Mouse (Mus musculus) heart, embryonic 10.5 days (tissue): ENCODE results near the gene Sqstm1. TPM values are rescaled to one million over a fixed set of nuclear protein-coding genes. Genes with fewer than 3 reads are reported as not detected.
A peak's percentile ranks its signal among the peaks of the same experiment; 100 is the strongest.

Experiments used
- DNase-seq: peaks from one replicate; pipeline ENCODE4 v3.0.0-alpha.2; 2017; ENCODE audit warnings: low spot score
- H3K27ac ChIP-seq: fragments of 300-500 bp; sonication (generic); 2 replicates; pipeline ENCODE4 v1.5.1; 2016; ENCODE audit warnings: mild to moderate bottlenecking
- H3K27me3 ChIP-seq: fragments of 300-500 bp; sonication (generic); 2 replicates; pipeline ENCODE4 v1.6.1; 2016; ENCODE audit warnings: mild to moderate bottlenecking; ENCODE audit not compliant: poor library complexity, insufficient read depth, severe bottlenecking
- H3K36me3 ChIP-seq: fragments of 300-500 bp; sonication (generic); 2 replicates; pipeline ENCODE4 v1.6.1; 2016; ENCODE audit warnings: mild to moderate bottlenecking, moderate library complexity
- H3K4me1 ChIP-seq: fragments of 300-500 bp; sonication (generic); 2 replicates; pipeline ENCODE4 v1.6.1; 2016; ENCODE audit warnings: mild to moderate bottlenecking
- H3K4me3 ChIP-seq: fragments of 300-500 bp; sonication (generic); 2 replicates; pipeline ENCODE4 v1.5.1; 2016; ENCODE audit warnings: mild to moderate bottlenecking, moderate library complexity
- H3K9me3 ChIP-seq: fragments of 300-500 bp; sonication (generic); 2 replicates; pipeline ENCODE4 v1.6.1; 2016; ENCODE audit warnings: mild to moderate bottlenecking, moderate library complexity
- WGBS: fragments of 180-500 bp; shearing (Covaris S2); methylation state at CpG from one replicate; pipeline ENCODE4 v1.1.7; 2016; 5-methylcytosine and 5-hydroxymethylcytosine counted together
- polyA plus RNA-seq: library from polyadenylated mRNA; unstranded; fragments of >200 nt; fragmentation: Nextera tagmentation; extraction: Ambion mirVana; gene quantifications from 2 replicates; pipeline ENCODE4 v1.2.1, GENCODE M21; 2016

Gene Sqstm1
- polyA plus RNA-seq: 193 TPM in 2 replicates

DNA sequence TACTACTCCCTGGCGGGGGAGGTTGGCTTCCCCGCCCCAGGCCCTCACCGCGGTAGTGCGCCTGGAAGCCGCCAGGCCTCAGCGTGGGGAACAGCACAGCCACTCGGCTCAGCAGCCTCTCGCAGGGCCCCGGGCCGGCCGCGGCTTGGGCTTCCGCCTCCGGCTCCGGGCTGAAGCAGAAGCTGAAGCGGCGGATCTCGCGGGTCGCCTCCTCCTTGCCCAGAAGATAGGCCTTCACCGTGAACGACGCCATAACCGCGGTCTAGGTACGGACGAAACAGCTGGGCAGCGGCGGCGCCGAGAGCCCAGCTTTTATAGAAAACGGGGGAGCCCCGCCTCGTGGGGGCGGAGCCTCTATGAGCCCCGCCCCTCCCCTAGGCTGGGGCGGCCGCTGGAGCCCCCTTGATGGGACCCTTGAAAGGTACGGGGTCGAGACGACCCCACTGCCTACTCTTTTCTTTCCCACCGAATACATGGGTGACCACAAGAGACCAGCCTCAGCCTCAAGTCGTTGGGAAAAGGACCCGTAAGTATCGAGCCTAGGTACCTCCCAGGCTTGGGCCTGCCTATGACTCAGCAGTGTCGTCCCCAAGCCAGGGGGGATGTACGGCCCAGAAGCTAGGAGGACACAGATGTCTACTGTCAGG lies at the start of gene Sqstm1, which contains the start of gene Mgat4b:
Gene Sqstm1, minus strand, starts transcription at position 323 of the 647 bp plus-strand sequence.
Gene Mgat4b, plus strand, starts transcription at position 386 of the 647 bp plus-strand sequence.
- peak within 1 kb of the TSS; percentile 99 for H3K27ac ChIP-seq
- under 1% methylated on average over 48 of the region's 48 CpGs for WGBS
- DNase-seq: peak; percentile 92
- peak within 1 kb of the TSS; percentile 96 for H3K4me3 ChIP-seq
- peaks cover 31% of the 10 kb centered on the region for H3K36me3 ChIP-seq
- no peaks in the 10 kb centered on the region for H3K9me3 ChIP-seq
- H3K4me1 ChIP-seq: peaks cover 31% of the 10 kb centered on the region
- H3K27me3 ChIP-seq: no peaks in the 10 kb centered on the region

DNA sequence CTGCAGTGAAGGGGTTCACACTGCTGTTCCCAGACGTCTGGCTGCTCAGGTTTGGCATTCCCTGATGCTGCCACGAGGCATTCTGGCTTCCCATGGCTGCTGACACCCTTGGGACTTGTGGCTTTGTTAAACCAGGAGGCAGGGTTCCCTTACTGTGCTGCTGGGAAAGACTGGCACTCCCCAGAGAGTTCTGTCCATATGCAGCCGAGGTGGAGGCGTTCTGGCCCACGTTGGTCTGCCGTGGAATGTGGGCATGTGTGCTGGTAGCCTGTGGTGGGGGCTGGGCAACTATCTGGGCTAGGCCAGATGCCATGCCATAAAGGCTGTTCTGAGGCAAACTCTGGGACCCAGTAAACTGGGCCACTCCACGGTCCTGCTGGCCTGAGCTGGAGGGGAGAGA lies 47.7 kb upstream of the Sqstm1 start:
- WGBS: 82% methylated on average over 7 of the region's 7 CpGs
- Histone ChIP-seq H3K36me3 (peaks cover 73% of the 10 kb centered on the region), H3K4me1 (peaks cover 10% of the 10 kb centered on the region), H3K9me3 (no peaks in the 10 kb centered on the region), H3K27me3 (no peaks in the 10 kb centered on the region), H3K27ac (no peak overlapping the region), H3K4me3 (no peak overlapping the region)
- no peak for DNase-seq

DNA sequence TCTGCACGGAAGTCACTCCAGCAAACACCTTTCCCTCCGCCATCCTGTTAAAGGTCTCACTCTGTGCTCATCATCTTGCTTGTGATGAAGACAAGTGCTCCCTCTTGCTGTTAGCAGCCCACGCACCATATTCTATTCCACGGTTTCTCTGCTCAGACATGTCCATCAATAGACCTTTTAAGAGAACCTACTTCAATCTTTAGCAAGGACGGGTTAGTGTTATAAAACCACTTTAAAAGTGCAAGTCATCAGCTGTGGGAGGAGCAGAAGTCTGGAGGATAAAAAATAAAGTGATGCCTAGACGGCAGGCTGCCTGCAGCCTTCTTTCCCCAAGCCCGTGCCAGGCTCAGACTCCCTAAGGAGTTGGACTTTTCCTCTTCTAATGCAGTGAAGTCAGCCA lies 46.0 kb upstream of the Sqstm1 start:
- no peak overlapping the region for H3K4me3 ChIP-seq
- 86% methylated on average over 7 of the region's 7 CpGs for whole genome bisulfite sequencing
- H3K9me3 ChIP-seq: no peaks in the 10 kb centered on the region
- H3K27ac ChIP-seq: no peak overlapping the region
- no peak for DNase-seq
- peaks cover 27% of the 10 kb centered on the region for H3K4me1 ChIP-seq
- H3K27me3 ChIP-seq: no peaks in the 10 kb centered on the region
- peaks cover 57% of the 10 kb centered on the region for H3K36me3 ChIP-seq

DNA sequence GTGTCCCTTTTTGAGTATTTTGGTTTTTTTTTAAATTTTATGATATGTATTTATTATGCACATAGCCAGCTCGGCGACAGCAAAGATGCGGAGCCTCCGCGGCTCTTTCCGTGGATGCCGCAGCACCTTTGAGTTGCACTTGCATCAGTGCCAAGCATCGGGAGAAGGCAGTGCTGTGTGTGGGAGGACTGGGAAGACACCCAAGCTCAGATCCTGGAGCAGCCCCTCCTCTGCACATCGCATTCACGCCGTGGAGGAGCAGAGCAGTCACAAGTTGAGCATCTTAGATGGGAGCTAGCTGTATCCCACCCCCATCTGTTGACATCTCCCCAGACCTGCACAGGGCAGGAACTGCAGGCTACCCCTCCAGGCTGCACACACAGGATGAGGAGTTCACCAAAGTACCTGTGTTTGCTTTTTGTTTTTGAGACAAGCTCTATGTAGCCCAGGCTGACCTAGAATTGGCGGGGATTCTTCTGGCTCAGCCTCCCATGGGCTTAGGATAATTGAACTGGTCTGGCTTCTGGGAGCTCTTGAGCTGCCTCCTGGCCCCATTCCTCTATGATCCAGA lies 43.5 kb upstream of the Sqstm1 start:
- no peaks in the 10 kb centered on the region for H3K9me3 ChIP-seq
- no peak for DNase-seq
- H3K27ac ChIP-seq: no peak overlapping the region
- peaks cover 31% of the 10 kb centered on the region for H3K36me3 ChIP-seq
- 84% methylated on average over 12 of the region's 12 CpGs for WGBS
- H3K4me1 ChIP-seq: peaks cover 28% of the 10 kb centered on the region
- H3K27me3 ChIP-seq: no peaks in the 10 kb centered on the region
- H3K4me3 ChIP-seq: no peak overlapping the region

DNA sequence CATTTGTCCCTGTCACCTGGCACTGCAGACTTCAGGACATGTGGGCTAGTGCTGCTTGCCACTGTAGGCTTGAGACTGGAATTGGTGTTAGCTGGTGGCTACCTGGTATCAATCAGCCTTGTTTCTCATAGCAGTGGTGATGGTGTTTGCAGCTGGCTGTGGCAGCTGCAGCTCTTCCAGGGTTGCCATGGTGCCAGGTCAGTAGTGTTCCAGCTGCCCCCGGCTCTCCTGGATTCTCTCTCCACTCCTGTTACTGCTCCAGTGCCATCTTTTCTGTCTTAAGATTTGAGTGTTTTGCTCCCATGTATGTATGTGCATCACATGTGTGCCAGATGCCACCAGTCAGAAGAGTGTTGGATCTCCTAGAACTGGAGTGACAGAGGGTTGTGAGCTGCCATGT lies 42.8 kb upstream of the Sqstm1 start:
- no peak for DNase-seq

DNA sequence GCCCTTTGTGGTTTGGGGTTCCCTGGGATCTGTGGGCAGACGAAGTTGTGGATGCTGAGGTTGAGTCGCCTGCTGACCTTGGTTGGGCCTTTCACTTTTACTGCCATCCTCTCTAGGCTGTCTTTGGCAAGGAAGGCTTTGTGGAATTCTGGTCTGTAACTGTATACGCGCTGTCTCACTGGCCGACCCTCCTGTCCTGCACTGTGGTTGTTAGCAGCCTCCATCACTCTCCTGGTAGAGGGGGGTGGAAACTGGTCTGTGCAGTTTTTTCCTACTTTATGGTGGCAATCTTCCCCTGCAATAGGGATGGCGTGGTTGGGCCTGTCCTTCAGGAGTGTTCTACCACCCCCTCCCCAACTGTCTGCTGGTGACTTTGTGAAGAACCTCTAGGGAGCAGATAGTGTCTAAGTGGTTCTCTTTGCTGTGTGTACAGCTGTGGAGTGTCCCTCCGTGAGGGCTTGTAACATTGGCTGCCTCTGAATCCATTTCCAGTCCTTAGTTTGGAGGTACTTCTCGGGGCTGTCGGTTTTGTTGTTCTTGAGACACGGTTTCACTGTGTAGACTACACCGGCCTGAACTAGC lies 42.1 kb upstream of the Sqstm1 start:
- peak overlapping the region; percentile 69 for H3K27ac ChIP-seq
- peaks cover 19% of the 10 kb centered on the region for H3K36me3 ChIP-seq
- peaks cover 28% of the 10 kb centered on the region for H3K4me1 ChIP-seq
- whole genome bisulfite sequencing: 56% methylated on average over 11 of the region's 11 CpGs
- no peaks in the 10 kb centered on the region for H3K27me3 ChIP-seq
- H3K4me3 ChIP-seq: no peak overlapping the region
- H3K9me3 ChIP-seq: no peaks in the 10 kb centered on the region
- DNase-seq: no peak

More for the DNA sequence above, 42.8 kb upstream of the Sqstm1 start:
- Histone ChIP-seq H3K4me1 (peaks cover 28% of the 10 kb centered on the region), H3K36me3 (peaks cover 25% of the 10 kb centered on the region), H3K27ac (no peak overlapping the region), H3K27me3 (no peaks in the 10 kb centered on the region), H3K4me3 (no peak overlapping the region), H3K9me3 (no peaks in the 10 kb centered on the region)
- WGBS: 76% methylated on average over 1 of the region's 1 CpGs

DNA sequence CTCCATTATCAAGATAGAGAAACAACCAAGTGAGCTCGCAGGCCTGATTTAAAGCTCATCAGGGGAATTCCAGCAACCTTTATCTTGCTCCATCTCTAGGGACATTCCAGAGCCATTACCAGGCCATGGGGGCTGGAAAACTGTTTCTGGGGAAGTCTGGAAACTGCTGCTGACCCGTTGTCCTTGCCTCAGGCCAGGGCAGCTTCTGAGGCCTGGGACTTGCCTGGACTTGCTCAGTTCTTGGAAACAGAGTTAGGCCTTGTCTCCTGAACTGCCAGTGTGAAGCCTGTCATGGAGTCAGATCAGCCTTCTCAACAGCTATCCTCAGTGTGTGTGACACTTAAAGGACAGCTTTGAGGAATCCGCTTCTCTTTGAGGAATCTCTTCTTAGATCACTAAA lies 41.5 kb upstream of the Sqstm1 start:
- peaks cover 28% of the 10 kb centered on the region for H3K4me1 ChIP-seq
- no peak for DNase-seq
- no peak overlapping the region for H3K4me3 ChIP-seq
- peaks cover 13% of the 10 kb centered on the region for H3K36me3 ChIP-seq
- 32% methylated on average over 3 of the region's 3 CpGs for WGBS
- H3K27me3 ChIP-seq: no peaks in the 10 kb centered on the region
- H3K9me3 ChIP-seq: no peaks in the 10 kb centered on the region
- peak overlapping the region; percentile 69 for H3K27ac ChIP-seq

DNA sequence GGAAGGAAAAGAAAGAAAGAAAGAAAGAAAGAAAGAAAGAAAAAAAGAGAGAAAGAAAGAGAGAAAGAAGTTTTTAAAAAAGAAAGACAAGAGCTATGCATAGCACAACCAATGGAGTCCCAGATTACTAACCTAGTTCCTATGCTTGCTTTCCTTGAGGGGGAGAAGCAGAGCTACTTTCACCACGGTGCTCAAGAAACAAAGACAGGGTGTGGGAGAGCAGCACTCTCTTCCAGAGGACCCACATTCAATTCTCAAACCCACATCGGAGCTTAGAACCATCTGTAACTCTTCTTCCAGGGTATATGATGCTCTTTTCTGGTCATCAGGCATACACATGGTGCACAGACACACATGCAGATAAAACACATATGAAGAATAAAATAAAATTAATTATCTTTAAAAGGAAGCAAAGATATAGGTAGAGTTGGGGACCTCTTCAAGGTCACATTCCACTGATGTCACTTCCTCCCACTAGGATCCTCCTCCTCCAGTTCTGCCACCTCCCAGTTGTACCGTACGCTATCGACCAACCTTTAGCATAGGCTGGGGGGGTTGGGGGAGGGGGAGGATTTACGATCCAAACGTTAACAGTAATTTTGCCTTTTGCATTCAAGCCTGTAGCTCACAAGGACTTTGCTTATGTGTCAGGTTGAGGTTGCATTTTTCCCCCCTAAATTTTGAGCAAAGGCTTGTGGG lies 38.0 kb upstream of the Sqstm1 start:
- H3K36me3 ChIP-seq: no peaks in the 10 kb centered on the region
- H3K4me3 ChIP-seq: no peak overlapping the region
- no peaks in the 10 kb centered on the region for H3K9me3 ChIP-seq
- WGBS: 82% methylated on average over 7 of the region's 7 CpGs
- H3K27me3 ChIP-seq: no peaks in the 10 kb centered on the region
- H3K27ac ChIP-seq: no peak overlapping the region
- H3K4me1 ChIP-seq: peaks cover 22% of the 10 kb centered on the region
- DNase-seq: no peak

DNA sequence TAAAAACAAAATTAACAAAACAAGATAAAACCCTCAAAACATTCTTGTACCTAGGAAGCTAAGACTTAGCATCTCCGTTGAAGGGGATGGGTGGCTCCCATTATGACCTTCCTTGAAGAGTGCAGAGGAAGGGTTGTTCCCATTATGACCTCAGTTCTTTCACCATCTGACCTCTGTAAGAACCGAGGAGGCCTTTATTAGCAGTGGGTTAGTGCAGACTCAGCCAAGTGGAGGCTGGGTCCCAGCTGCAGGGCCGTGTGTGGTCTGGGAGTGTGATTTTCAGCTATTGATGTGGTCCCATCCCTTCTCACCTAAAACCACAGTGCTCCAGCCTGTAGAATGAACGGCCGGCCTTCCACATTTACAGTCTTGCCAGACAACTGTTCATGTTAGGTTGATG lies 34.6 kb upstream of the Sqstm1 start:
- no peak for DNase-seq
- WGBS: 72% methylated on average over 5 of the region's 5 CpGs

DNA sequence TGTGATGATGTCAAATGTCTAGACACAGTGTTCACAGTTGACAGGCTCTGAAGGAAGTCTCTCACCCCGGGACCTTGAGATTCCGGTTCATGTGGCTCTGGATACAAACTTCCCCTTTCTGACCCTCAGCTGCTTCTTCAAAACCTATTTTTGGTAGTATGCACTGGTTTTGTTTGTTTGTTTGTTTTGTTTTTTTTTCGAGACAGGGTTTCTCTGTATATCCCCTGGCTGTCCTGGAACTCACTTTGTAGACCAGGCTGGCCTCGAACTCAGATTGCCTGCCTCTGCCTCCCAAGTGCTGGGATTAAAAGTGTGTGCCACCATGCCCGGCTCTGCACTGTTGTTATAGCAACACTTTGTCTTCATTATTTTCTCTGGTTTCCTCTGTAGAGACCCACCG lies 33.3 kb upstream of the Sqstm1 start:
- H3K9me3 ChIP-seq: no peaks in the 10 kb centered on the region
- H3K27ac ChIP-seq: no peak overlapping the region
- no peak overlapping the region for H3K4me3 ChIP-seq
- 81% methylated on average over 6 of the region's 6 CpGs for WGBS
- no peaks in the 10 kb centered on the region for H3K36me3 ChIP-seq
- no peak for DNase-seq
- no peaks in the 10 kb centered on the region for H3K4me1 ChIP-seq
- peaks cover 8% of the 10 kb centered on the region for H3K27me3 ChIP-seq

More for the DNA sequence above, 34.6 kb upstream of the Sqstm1 start:
- H3K4me1 ChIP-seq: no peaks in the 10 kb centered on the region
- H3K4me3 ChIP-seq: no peak overlapping the region
- H3K9me3 ChIP-seq: no peaks in the 10 kb centered on the region
- no peaks in the 10 kb centered on the region for H3K27me3 ChIP-seq
- H3K27ac ChIP-seq: no peak overlapping the region
- H3K36me3 ChIP-seq: no peaks in the 10 kb centered on the region

DNA sequence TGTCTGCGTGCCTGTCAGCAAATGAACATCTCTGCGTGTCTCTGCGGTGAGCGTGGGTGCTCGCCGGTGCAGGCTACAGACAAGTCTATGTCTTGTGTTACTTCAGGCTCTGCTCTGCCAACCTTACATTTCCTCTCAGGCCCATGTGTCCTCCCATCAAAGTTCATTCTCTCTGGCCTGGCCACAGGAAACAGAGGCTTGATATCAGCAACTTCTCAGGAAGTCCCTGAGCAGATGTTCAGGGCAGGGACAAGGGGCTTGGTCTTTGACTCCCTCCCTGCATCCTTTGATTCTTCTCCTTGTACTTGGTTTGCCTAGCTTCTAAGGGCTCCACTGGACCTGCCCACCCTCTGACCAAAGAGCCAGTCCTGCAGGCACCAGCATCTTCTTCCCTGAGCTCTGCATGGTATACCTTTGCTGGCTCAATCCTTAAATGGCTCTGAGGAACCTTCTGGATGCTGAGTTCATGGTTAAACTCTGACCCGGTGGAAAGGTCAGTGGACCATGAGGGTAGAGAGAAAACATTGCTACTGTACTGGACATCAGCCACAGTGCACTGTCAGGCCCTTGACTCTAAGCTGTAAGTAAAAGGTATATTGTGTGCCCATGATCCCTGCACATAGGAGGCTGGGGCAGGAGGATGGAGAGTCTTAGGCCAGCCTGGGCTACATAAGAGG lies 29.7 kb upstream of the Sqstm1 start:
- no peak overlapping the region for H3K4me3 ChIP-seq
- H3K27ac ChIP-seq: no peak overlapping the region
- WGBS: 72% methylated on average over 7 of the region's 7 CpGs
- DNase-seq: no peak
- H3K9me3 ChIP-seq: no peaks in the 10 kb centered on the region
- H3K4me1 ChIP-seq: peaks cover 27% of the 10 kb centered on the region
- no peaks in the 10 kb centered on the region for H3K36me3 ChIP-seq
- peaks cover 34% of the 10 kb centered on the region for H3K27me3 ChIP-seq

DNA sequence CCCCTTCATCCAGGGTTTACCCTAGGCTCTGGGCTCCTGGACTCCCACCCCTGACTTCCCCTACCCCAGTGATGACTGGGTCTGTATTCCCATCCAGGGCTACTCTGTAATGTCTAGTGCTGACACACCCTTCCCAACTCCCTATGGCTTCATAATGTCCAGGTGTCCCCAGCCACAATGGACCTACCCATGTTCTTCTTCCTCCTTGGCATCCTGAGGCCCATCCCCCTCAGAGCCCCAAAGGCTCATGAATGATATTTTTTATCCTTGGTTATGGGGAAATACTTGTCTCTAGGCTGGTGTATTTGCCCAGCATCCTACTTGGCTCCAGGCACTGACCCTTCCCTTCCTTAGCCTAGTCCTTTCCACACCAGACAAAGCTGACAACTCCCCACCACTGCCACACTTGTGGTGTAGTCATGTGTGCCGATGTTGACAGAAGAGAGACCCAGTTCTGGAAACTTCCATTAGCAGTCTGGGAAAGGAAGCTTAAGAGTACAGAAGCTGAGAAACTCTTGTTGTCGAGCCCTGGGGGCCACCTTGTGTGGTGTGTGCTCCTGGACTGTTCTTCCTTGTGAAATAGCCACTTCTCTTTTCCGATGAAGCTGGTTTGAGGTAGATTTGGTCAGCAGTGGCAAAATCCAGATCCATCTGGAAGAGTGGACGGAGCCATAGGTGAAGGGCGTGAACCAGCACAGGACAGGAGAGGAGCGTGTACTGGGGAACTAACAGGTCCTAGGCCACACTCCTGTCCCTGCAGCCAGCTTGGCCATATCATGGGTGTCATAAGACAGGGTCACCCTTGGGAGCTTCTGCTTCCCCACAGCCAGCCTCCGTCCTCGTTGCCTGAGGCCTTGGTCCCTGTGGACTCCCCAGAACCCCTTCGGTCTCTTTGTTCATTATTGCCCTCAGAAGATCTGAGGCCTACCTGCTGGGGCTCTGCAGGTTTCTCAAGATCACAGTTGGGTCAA lies 28.5 kb upstream of the Sqstm1 start:
- Histone ChIP-seq H3K9me3 (no peaks in the 10 kb centered on the region), H3K36me3 (peaks cover 9% of the 10 kb centered on the region), H3K4me3 (0 out of 2 replicates have a peak overlapping the region, but pooled peaks have one; percentile 31), H3K27ac (no peak overlapping the region), H3K4me1 (peaks cover 27% of the 10 kb centered on the region), H3K27me3 (peaks cover 47% of the 10 kb centered on the region)
- WGBS: 87% methylated on average over 9 of the region's 9 CpGs
- no peak for DNase-seq
